Mouse (Mus musculus): ENCODE data around the gene Gcsam. TPM values are rescaled to one million over a fixed set of nuclear protein-coding genes. Genes with fewer than 3 reads are reported as not detected.

Gene Gcsam
- polyA plus RNA-seq, 1 experiment from 2014 or later, result 0.63 TPM

DNA sequence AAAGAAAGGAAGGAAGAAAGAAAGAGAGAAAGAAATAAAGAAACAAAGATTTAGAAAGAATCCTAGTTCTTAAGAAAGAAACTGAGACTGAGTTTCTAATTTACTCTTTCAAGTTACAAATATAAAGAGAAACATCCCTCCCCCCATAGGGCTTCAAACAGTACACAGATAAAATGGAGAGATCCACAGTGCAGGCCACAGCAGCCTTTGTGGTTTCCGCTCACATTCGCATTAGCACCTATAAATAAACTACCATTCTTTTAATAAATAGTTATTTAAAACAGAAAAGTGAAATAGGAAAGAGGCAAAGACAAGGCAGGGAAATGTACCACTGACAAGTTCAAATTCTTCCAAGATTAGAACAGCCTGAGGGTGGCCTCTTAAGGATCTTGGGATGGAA lies 14.6 kb downstream of the Gcsam start:
- 66% methylated on average over 2 of the region's 2 CpGs for WGBS
- no peak overlapping the region for H3K27ac ChIP-seq
- no peaks in the 10 kb centered on the region for H3K27me3 ChIP-seq (replicated peaks)
- no peak overlapping the region for H3K4me2 ChIP-seq
- no peak overlapping the region for H3K9ac ChIP-seq
- no peak for ATAC-seq (ENCODE audit: insufficient read depth, low FRiP score, low read depth)
- H3K4me1 ChIP-seq, result no peaks in the 10 kb centered on the region
- no peaks in the 10 kb centered on the region for H3K9me3 ChIP-seq
- H3K36me3 ChIP-seq, result no peaks in the 10 kb centered on the region
- H3K4me3 ChIP-seq (replicated peaks), result no peak overlapping the region

DNA sequence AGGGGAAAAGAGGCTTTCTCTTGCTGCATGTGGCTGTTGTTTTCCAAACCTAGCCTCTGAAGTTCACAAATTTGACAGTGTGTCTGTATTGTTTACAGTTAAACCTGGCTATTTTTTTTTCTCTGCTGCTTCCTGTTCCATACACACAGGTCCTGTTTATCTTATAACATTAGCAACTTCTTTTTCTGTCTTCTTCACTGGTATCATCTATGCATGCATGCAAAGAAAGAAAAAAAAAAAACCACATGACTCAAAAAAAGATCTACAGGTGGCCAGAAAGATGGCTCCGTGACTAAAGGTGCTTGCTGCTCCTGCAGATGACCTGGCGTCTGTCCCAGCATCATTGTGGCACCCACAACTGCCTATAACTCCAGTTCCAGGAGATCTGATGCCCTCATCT lies 15.2 kb downstream of the Gcsam start:
- no peak for ATAC-seq (ENCODE audit: insufficient read depth, low FRiP score, low read depth)
- Histone ChIP-seq H3K4me1 (no peaks in the 10 kb centered on the region), H3K4me2 (no peak overlapping the region), H3K36me3 (no peaks in the 10 kb centered on the region), H3K27ac (no peak overlapping the region), H3K27me3 (replicated peaks) (no peaks in the 10 kb centered on the region), H3K9me3 (no peaks in the 10 kb centered on the region), H3K9ac (no peak overlapping the region), H3K4me3 (replicated peaks) (no peak overlapping the region)
- WGBS, result 87% methylated on average over 2 of the region's 2 CpGs

- Histone ChIP-seq H3K9me3 (no peaks in the 10 kb centered on the region), H3K4me2 (no peak overlapping the region), H3K4me3 (replicated peaks) (no peak overlapping the region), H3K4me1 (no peaks in the 10 kb centered on the region), H3K9ac (no peak overlapping the region), H3K27me3 (replicated peaks) (no peaks in the 10 kb centered on the region), H3K27ac (no peak overlapping the region), H3K36me3 (no peaks in the 10 kb centered on the region)
- no peak for ATAC-seq (ENCODE audit: insufficient read depth, low FRiP score, low read depth)
- 74% methylated on average over 8 of the region's 8 CpGs for WGBS
Observed at GRCm38 (mm10) chr16:45629497-45630105, 19.4 kb downstream of the Gcsam start.

DNA sequence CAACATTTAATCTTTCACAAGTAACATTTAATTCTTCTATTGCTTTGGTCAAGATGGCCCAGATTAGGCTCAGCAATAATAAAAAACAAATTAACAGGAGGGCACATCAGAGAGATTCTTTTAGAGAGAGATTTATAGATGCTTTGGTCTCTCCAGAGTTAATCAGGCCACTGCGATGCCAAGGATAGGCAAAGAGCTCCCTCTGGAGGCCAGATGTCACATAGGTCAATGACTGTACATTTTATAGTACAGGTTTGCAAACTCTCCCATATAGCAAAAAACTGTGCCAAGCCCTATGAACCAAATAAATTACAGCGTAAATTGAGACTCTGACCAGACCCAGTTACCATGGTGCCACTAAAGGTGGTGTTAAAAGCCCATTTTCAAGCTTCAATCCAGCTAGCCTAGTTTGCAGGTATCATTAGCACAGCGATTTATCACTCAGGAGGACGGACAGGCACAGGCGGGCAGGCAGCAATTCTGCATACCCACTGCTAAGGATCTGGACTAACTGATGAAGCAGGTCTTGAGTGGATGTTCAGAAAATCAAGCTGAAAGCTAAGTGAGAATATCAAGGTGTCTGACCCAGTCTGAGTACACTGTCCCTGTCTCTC lies 20.3 kb downstream of the Gcsam start:
- peak; percentile 31; the same call in 1 of the 2 replicates for ATAC-seq (ENCODE audit: insufficient read depth, low FRiP score, low read depth)
- no peak overlapping the region for H3K27ac ChIP-seq
- H3K4me1 ChIP-seq, result no peaks in the 10 kb centered on the region
- H3K9me3 ChIP-seq, result no peaks in the 10 kb centered on the region
- no peak overlapping the region for H3K9ac ChIP-seq
- no peaks in the 10 kb centered on the region for H3K27me3 ChIP-seq (replicated peaks)
- H3K36me3 ChIP-seq, result no peaks in the 10 kb centered on the region
- 48% methylated on average over 5 of the region's 5 CpGs for WGBS
- H3K4me2 ChIP-seq, result no peak overlapping the region
- H3K4me3 ChIP-seq (replicated peaks), result no peak overlapping the region

DNA sequence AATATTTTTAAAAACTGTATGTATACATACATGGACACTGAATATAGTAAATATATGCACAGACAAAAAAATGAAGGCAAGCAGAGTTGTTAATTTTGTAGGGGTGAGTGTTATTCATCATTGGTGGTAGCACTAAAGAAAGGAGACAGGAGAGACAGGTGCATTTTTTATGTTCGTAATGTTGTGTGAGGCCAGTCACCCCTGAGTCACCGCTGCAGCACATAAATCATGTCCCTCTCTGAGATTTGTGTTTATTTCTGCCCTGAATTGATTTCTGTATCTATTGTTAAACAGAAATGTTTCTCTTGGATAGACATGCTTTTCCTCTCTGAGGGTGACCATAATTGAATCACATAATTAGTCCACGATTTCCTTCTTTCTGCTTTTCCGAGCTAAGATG lies 22.2 kb downstream of the Gcsam start:
- no peaks in the 10 kb centered on the region for H3K36me3 ChIP-seq
- no peak overlapping the region for H3K27ac ChIP-seq
- H3K4me2 ChIP-seq, result no peak overlapping the region
- no peak overlapping the region for H3K9ac ChIP-seq
- no peaks in the 10 kb centered on the region for H3K9me3 ChIP-seq
- no peak overlapping the region for H3K4me3 ChIP-seq (replicated peaks)
- no peaks in the 10 kb centered on the region for H3K27me3 ChIP-seq (replicated peaks)
- H3K4me1 ChIP-seq, result no peaks in the 10 kb centered on the region
- WGBS, result 51% methylated on average over 4 of the region's 4 CpGs
- no peak for ATAC-seq (ENCODE audit: insufficient read depth, low FRiP score, low read depth)

- no peaks in the 10 kb centered on the region for H3K4me1 ChIP-seq
- H3K9ac ChIP-seq, result no peak overlapping the region
- no peaks in the 10 kb centered on the region for H3K9me3 ChIP-seq
- H3K27ac ChIP-seq, result no peak overlapping the region
- ATAC-seq (ENCODE audit: insufficient read depth, low FRiP score, low read depth), result no peak
- WGBS, result 83% methylated on average over 2 of the region's 2 CpGs
- no peaks in the 10 kb centered on the region for H3K27me3 ChIP-seq (replicated peaks)
- no peak overlapping the region for H3K4me3 ChIP-seq (replicated peaks)
- H3K36me3 ChIP-seq, result no peaks in the 10 kb centered on the region
- H3K4me2 ChIP-seq, result no peak overlapping the region
Observed at GRCm38 (mm10) chr16:45635826-45636225, 25.6 kb downstream of the Gcsam start.

DNA sequence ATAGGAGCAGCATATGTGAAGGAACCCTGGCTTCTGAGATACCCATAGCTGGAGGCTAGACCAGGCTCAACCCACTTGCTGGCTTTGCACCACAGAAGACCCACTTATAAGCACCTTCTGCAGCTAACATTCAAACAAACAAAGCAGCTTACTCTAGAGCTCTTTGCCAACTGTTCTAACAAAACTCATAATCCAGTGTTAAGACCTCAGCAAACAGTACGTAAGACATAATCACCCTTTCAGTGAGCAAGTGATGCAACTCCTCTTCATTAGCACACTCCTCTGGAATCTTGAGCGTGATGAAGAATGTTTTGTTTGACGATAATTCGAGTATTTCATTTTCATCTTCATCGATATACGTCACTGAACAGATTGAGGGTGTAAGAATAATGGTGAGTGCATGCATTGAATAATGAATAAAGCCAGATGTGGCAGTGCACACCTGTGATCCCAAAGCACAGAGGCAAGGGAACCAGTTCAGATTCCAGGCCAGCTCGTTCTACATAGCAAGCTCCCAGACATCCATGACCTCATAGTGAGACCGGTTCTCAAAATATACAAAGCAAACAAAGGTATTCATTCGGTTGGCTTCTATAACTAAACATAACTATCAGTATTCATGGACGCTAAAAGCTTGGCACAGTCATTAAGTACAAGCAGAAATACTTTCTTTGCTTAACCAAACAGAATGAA lies 30.0 kb downstream of the Gcsam start:
- WGBS, result 57% methylated on average over 10 of the region's 10 CpGs
- no peak overlapping the region for H3K4me3 ChIP-seq (replicated peaks)
- no peaks in the 10 kb centered on the region for H3K27me3 ChIP-seq (replicated peaks)
- H3K4me2 ChIP-seq, result no peak overlapping the region
- ATAC-seq (ENCODE audit: insufficient read depth, low FRiP score, low read depth), result peak; percentile 76
- H3K36me3 ChIP-seq, result no peaks in the 10 kb centered on the region
- 0 out of 2 replicates have a peak, but pooled peaks cover 3% of the 10 kb centered on the region for H3K4me1 ChIP-seq
- H3K27ac ChIP-seq, result 0 out of 2 replicates have a peak overlapping the region, but pooled peaks have one; percentile 0
- no peak overlapping the region for H3K9ac ChIP-seq
- no peaks in the 10 kb centered on the region for H3K9me3 ChIP-seq

DNA sequence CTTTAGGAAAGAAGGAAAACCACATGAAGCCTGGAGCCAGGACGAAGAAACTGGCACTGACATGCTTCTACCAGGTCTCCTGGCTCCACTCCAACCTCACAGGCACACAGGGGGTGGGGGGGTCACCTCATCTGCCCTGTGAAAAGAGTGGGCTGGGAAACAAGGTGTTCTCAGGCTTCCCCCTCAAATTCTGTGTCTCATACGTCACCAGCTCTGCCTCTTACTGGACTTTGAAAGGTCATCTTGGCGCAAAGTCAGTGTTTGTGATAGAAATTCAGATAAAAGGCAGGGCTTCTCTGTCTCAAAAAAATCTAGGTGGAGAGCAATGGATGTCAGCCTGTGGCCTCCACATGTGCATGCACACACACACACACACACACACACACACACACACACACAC lies 31.1 kb downstream of the Gcsam start:
- Histone ChIP-seq H3K27ac (peak overlapping the region; percentile 49; the same call in 1 of the 2 replicates), H3K4me2 (no peak overlapping the region), H3K4me3 (replicated peaks) (no peak overlapping the region), H3K9ac (no peak overlapping the region), H3K36me3 (no peaks in the 10 kb centered on the region), H3K27me3 (replicated peaks) (no peaks in the 10 kb centered on the region), H3K9me3 (no peaks in the 10 kb centered on the region), H3K4me1 (0 out of 2 replicates have a peak, but pooled peaks cover 3% of the 10 kb centered on the region)
- WGBS, result 52% methylated on average over 3 of the region's 3 CpGs
- ATAC-seq (ENCODE audit: insufficient read depth, low FRiP score, low read depth), result no peak

DNA sequence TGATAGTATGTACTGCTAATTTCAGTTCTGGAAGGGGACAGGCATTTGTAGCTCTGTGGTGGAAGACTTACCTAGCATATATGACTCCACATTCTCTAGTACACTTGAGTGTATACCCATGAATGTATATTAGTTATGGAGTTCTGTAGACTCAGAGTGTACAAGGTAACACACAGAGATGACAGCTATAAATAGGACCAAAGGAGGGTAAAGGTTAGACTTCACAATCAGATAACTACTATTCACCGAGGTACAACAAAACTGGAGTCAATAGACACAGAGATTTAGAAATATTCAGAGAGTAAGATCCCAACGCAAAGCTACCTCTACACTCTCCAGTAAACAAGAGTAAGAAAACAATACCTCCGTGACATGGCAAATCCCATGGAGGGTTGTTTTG lies 33.8 kb downstream of the Gcsam start:
- 81% methylated on average over 3 of the region's 3 CpGs for WGBS
- no peak overlapping the region for H3K4me2 ChIP-seq

GRCm38 (mm10) chr16:45644380-45644779 lies 34.2 kb downstream of the Gcsam start:
- Histone ChIP-seq H3K27ac (no peak overlapping the region), H3K4me1 (0 out of 2 replicates have a peak, but pooled peaks cover 3% of the 10 kb centered on the region), H3K4me2 (no peak overlapping the region), H3K27me3 (replicated peaks) (no peaks in the 10 kb centered on the region), H3K9me3 (no peaks in the 10 kb centered on the region), H3K36me3 (no peaks in the 10 kb centered on the region), H3K4me3 (replicated peaks) (no peak overlapping the region), H3K9ac (no peak overlapping the region)
- peak; percentile 27; the same call in 1 of the 2 replicates for ATAC-seq (ENCODE audit: insufficient read depth, low FRiP score, low read depth)
- WGBS, result 58% methylated on average over 6 of the region's 6 CpGs

More for the DNA sequence above, 33.8 kb downstream of the Gcsam start:
- Histone ChIP-seq H3K36me3 (no peaks in the 10 kb centered on the region), H3K27me3 (replicated peaks) (no peaks in the 10 kb centered on the region), H3K9ac (no peak overlapping the region), H3K4me3 (replicated peaks) (no peak overlapping the region), H3K4me1 (0 out of 2 replicates have a peak, but pooled peaks cover 3% of the 10 kb centered on the region), H3K27ac (no peak overlapping the region), H3K9me3 (no peaks in the 10 kb centered on the region)
- ATAC-seq (ENCODE audit: insufficient read depth, low FRiP score, low read depth), result no peak

GRCm38 (mm10) chr16:45651497-45651896 lies 41.3 kb downstream of the Gcsam start:
- no peak overlapping the region for H3K4me2 ChIP-seq
- H3K4me3 ChIP-seq (replicated peaks), result no peak overlapping the region
- no peaks in the 10 kb centered on the region for H3K27me3 ChIP-seq (replicated peaks)
- WGBS, result 48% methylated on average over 2 of the region's 2 CpGs
- H3K36me3 ChIP-seq, result no peaks in the 10 kb centered on the region
- H3K27ac ChIP-seq, result no peak overlapping the region
- no peak overlapping the region for H3K9ac ChIP-seq
- H3K4me1 ChIP-seq, result no peaks in the 10 kb centered on the region; the same call in 1 of the 2 replicates
- no peak for ATAC-seq (ENCODE audit: insufficient read depth, low FRiP score, low read depth)
- no peaks in the 10 kb centered on the region for H3K9me3 ChIP-seq

Data from stomach, embryonic 15.5 days (tissue).